Mouse (Mus musculus) liver, adult 2 months (tissue): ENCODE measurements at regions not wholly inside any gene's neighbourhood (a gene's known extent, or its start where the extent isn't known, plus 50 kb on each side); places are given as distances from the start of the nearest gene placed in this dataset.

ENCODE experiments used
- DNase-seq: peaks from one replicate; pipeline ENCODE4 v3.0.0-alpha.2; 2011; ENCODE audit warnings: low read depth, low spot score; ENCODE audit errors: extremely low read depth
- H3K27ac ChIP-seq: fragments of 200-500 bp; replicated peaks from 2 replicates; pipeline ENCODE4 v1.5.1; 2012; ENCODE audit warnings: low read depth, mild to moderate bottlenecking, control low read depth, inconsistent platforms, low read length; ENCODE audit not compliant: insufficient read depth
- H3K27me3 ChIP-seq: fragments of 200-500 bp; 2 replicates; pipeline ENCODE4 v1.6.1; 2012; ENCODE audit warnings: mild to moderate bottlenecking, moderate library complexity, low read length, inconsistent platforms; ENCODE audit not compliant: control insufficient read depth, insufficient read depth
- H3K36me3 ChIP-seq: fragments of 200-500 bp; 2 replicates; pipeline ENCODE4 v1.6.1; 2012; ENCODE audit warnings: low read length, inconsistent platforms; ENCODE audit not compliant: control insufficient read depth, insufficient read depth
- H3K4me1 ChIP-seq: fragments of 200-500 bp; 2 replicates; pipeline ENCODE4 v1.6.1; 2011; ENCODE audit warnings: low read length; ENCODE audit not compliant: control insufficient read depth, insufficient read depth
- H3K4me3 ChIP-seq: fragments of 200-500 bp; 2 replicates; pipeline ENCODE4 v1.5.1; 2011; ENCODE audit warnings: low read depth, mild to moderate bottlenecking, control low read depth, low read length, moderate library complexity; ENCODE audit not compliant: insufficient read depth
- H3K79me2 ChIP-seq: fragments of 200-500 bp; 2 replicates; pipeline ENCODE4 v1.6.1; 2012; ENCODE audit warnings: inconsistent platforms, mild to moderate bottlenecking, low read length, moderate library complexity; ENCODE audit not compliant: control insufficient read depth, insufficient read depth
- H3K9ac ChIP-seq: fragments of 200-500 bp; 2 replicates; pipeline ENCODE4 v1.6.1; 2012; ENCODE audit warnings: low read depth, mild to moderate bottlenecking, control low read depth, inconsistent platforms, low read length
- CTCF ChIP-seq: fragments of 200-500 bp; IDR thresholded peaks from 2 replicates; pipeline ENCODE4 v1.5.1; 2011; ENCODE audit warnings: low read depth, low read length, control low read depth
- POLR2A ChIP-seq: fragments of 200-500 bp; IDR thresholded peaks from 2 replicates; pipeline ENCODE4 v1.6.1; 2011; ENCODE audit warnings: low read length, control low read depth; ENCODE audit not compliant: insufficient read depth; ENCODE audit errors: extremely low read depth
- WGBS: fragments of 180-500 bp; shearing (Covaris S2); methylation state at CpG from one replicate; pipeline ENCODE4 v1.1.7; 2018; 5-methylcytosine and 5-hydroxymethylcytosine counted together

- TF ChIP-seq POLR2A = no peak
- no peak for TF ChIP-seq CTCF
- 80% methylated on average over 3 of the region's 3 CpGs for WGBS
These were observed 145.8 kb downstream of the Etaa1 start for GRCm38 (mm10) chr11:17807851-17808250.

GRCm38 (mm10) chr11:17811829-17812559 is 141.7 kb downstream of the Etaa1 start:
- WGBS = 81% methylated on average over 8 of the region's 8 CpGs

More at GRCm38 (mm10) chr11:17807851-17808250, 145.8 kb downstream of the Etaa1 start:
- Histone ChIP-seq H3K27ac (no peak overlapping the region), H3K4me3 (no peak overlapping the region), H3K4me1 (no peaks in the 10 kb centered on the region), H3K79me2 (no peaks in the 10 kb centered on the region), H3K27me3 (no peaks in the 10 kb centered on the region), H3K36me3 (no peaks in the 10 kb centered on the region), H3K9ac (no peak overlapping the region)
- no peak for DNase-seq

GRCm38 (mm10) chr11:17842642-17843041 is 111.0 kb downstream of the Etaa1 start:
- Histone ChIP-seq H3K27me3 (0 out of 2 replicates have a peak, but pooled peaks cover 3% of the 10 kb centered on the region), H3K27ac (no peak overlapping the region), H3K9ac (no peak overlapping the region), H3K36me3 (no peaks in the 10 kb centered on the region), H3K4me1 (no peaks in the 10 kb centered on the region), H3K79me2 (no peaks in the 10 kb centered on the region), H3K4me3 (no peak overlapping the region)
- WGBS = 47% methylated on average over 2 of the region's 2 CpGs
- no peak for TF ChIP-seq POLR2A
- no peak for TF ChIP-seq CTCF
- DNase-seq = no peak

More at GRCm38 (mm10) chr11:17811829-17812559, 141.7 kb downstream of the Etaa1 start:
- no peak for DNase-seq
- H3K4me1 ChIP-seq = no peaks in the 10 kb centered on the region
- no peak overlapping the region for H3K9ac ChIP-seq
- TF ChIP-seq POLR2A = no peak
- no peak for TF ChIP-seq CTCF
- H3K36me3 ChIP-seq = no peaks in the 10 kb centered on the region
- no peak overlapping the region for H3K27ac ChIP-seq
- H3K27me3 ChIP-seq = no peaks in the 10 kb centered on the region
- no peak overlapping the region for H3K4me3 ChIP-seq
- no peaks in the 10 kb centered on the region for H3K79me2 ChIP-seq

- Histone ChIP-seq H3K27me3 (no peaks in the 10 kb centered on the region), H3K36me3 (no peaks in the 10 kb centered on the region), H3K9ac (no peak overlapping the region), H3K27ac (no peak overlapping the region), H3K79me2 (no peaks in the 10 kb centered on the region), H3K4me3 (no peak overlapping the region), H3K4me1 (no peaks in the 10 kb centered on the region)
- peak; percentile 15 for DNase-seq
- 43% methylated on average over 7 of the region's 7 CpGs for WGBS
- TF ChIP-seq POLR2A (no peak), CTCF (peak; percentile 31; the same call in 1 of the 2 replicates)
These were observed 101.3 kb downstream of the Etaa1 start for GRCm38 (mm10) chr11:17852405-17852804.

- H3K4me3 ChIP-seq = no peak overlapping the region
- H3K27ac ChIP-seq = no peak overlapping the region
- no peaks in the 10 kb centered on the region for H3K4me1 ChIP-seq
- H3K36me3 ChIP-seq = no peaks in the 10 kb centered on the region
- H3K9ac ChIP-seq = no peak overlapping the region
- TF ChIP-seq POLR2A (no peak), CTCF (no peak)
- no peaks in the 10 kb centered on the region for H3K79me2 ChIP-seq
- no peak for DNase-seq
- no peaks in the 10 kb centered on the region for H3K27me3 ChIP-seq
- WGBS = 83% methylated on average over 8 of the region's 8 CpGs
These were observed 100.3 kb downstream of the Etaa1 start for GRCm38 (mm10) chr11:17853246-17853804.

- Histone ChIP-seq H3K79me2 (no peaks in the 10 kb centered on the region), H3K4me3 (no peak overlapping the region), H3K36me3 (no peaks in the 10 kb centered on the region), H3K27ac (no peak overlapping the region), H3K4me1 (no peaks in the 10 kb centered on the region), H3K27me3 (no peaks in the 10 kb centered on the region), H3K9ac (no peak overlapping the region)
- DNase-seq = no peak
- 65% methylated on average over 3 of the region's 3 CpGs for WGBS
- TF ChIP-seq POLR2A = no peak
- TF ChIP-seq CTCF = no peak
These were observed 99.8 kb downstream of the Etaa1 start for GRCm38 (mm10) chr11:17853832-17854231.
